Mouse (Mus musculus) hindbrain, embryonic 14.5 days (tissue): ENCODE measurements around the gene Ankrd33b. TPM values are rescaled to one million over a fixed set of nuclear protein-coding genes. Genes with fewer than 3 reads are reported as not detected.

Experiments used
- ATAC-seq: fragments of 200-750 bp; cut with Nextera tagmentation; 2 replicates; pipeline ENCODE4 v1.8.0; 2017; ENCODE audit warnings: moderate number of reproducible peaks, mild to moderate bottlenecking, moderate TSS enrichment, moderate library complexity; ENCODE audit not compliant: low FRiP score
- DNase-seq: peaks from one replicate; pipeline ENCODE4 v3.0.0-alpha.2; 2015; ENCODE audit warnings: low spot score
- H3K27ac ChIP-seq: fragments of 300-500 bp; sonication (generic); 2 replicates; pipeline ENCODE4 v1.5.1; 2014; ENCODE audit warnings: mild to moderate bottlenecking, moderate library complexity
- H3K27me3 ChIP-seq: fragments of 300-500 bp; sonication (generic); 2 replicates; pipeline ENCODE4 v1.6.1; 2014; ENCODE audit warnings: mild to moderate bottlenecking, low read length, mixed read lengths; ENCODE audit not compliant: control insufficient read depth, insufficient read depth
- H3K36me3 ChIP-seq: fragments of 300-500 bp; sonication (generic); replicated peaks from 2 replicates; pipeline ENCODE4 v1.6.1; 2014; ENCODE audit not compliant: control insufficient read depth, insufficient read depth
- H3K4me1 ChIP-seq: fragments of 300-500 bp; sonication (generic); replicated peaks from 2 replicates; pipeline ENCODE4 v1.6.1; 2014; ENCODE audit warnings: antibody characterized with exemption, low read length, mixed read lengths; ENCODE audit not compliant: control insufficient read depth, insufficient read depth
- H3K4me2 ChIP-seq: fragments of 300-500 bp; sonication (generic); replicated peaks from 2 replicates; pipeline ENCODE4 v1.6.1; 2014; ENCODE audit warnings: mild to moderate bottlenecking, moderate library complexity
- H3K4me3 ChIP-seq: fragments of 300-500 bp; sonication (generic); replicated peaks from 2 replicates; pipeline ENCODE4 v1.5.1; 2014; ENCODE audit warnings: mild to moderate bottlenecking, low read length
- H3K9ac ChIP-seq: fragments of 300-500 bp; sonication (generic); 2 replicates; pipeline ENCODE4 v1.6.1; 2014
- H3K9me3 ChIP-seq: fragments of 300-500 bp; sonication (generic); 2 replicates; pipeline ENCODE4 v1.6.1; 2016; ENCODE audit warnings: low read length; ENCODE audit not compliant: control insufficient read depth
- WGBS: fragments of 180-500 bp; shearing (Covaris S2); extraction: QIAGEN DNeasy Blood & Tissue Kit; methylation state at CpG from one replicate; pipeline ENCODE4 v1.1.7; 2014; 5-methylcytosine and 5-hydroxymethylcytosine counted together
- polyA plus RNA-seq: library from polyadenylated mRNA; unstranded; fragments of >200 nt; fragmentation: Nextera tagmentation; extraction: Ambion mirVana; gene quantifications from 2 replicates; pipeline ENCODE4 v1.2.1, GENCODE M21; 2014

Ankrd33b gene
- polyA plus RNA-seq, 1 experiment from 2014 or later = 1.3 TPM

DNA sequence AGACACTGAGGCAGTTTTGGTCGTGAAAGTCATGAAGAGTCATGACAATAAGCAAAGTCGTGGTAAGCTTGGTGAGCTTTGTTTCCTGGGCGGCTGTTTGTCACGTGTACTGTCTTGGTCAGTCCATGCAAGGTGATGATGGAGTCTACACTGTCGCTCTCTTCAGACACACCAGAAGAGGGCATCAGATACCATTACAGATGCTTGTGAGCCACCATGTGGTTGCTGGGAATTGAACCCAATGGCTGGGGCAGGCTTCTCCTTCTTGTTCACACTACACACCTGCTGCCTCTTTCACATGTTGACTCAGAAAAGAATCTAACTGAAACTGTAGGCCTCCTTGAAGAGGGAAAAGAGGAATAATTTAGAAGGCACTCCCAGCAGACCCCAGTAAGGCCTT lies 19.3 kb downstream of the Ankrd33b start:
- WGBS = 86% methylated on average over 5 of the region's 5 CpGs

DNA sequence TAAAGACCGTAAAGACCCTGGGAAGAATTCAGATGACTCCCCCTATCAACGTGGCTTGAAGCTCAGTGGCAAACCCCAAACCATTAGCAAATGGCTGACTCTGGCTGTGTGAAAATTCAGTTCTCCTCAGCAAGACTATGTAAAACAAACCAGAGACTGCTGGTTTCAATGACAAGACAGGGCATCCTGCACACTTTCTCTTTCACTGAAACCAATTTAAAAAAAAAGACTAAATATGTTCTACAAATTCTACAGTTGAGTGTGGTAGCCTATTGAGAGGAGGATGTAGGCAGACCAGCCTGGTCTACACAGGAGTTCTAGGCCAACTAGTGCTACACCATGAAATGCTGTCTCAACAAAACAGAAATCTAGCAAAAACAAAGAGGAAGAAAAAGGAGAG lies 21.0 kb downstream of the Ankrd33b start:
- H3K4me3 ChIP-seq = no peak overlapping the region
- H3K9ac ChIP-seq = no peak overlapping the region
- 65% methylated on average over 2 of the region's 2 CpGs for WGBS
- no peaks in the 10 kb centered on the region for H3K36me3 ChIP-seq
- no peaks in the 10 kb centered on the region for H3K27me3 ChIP-seq
- 0 out of 2 replicates have a peak, but pooled peaks cover 6% of the 10 kb centered on the region for H3K4me1 ChIP-seq
- DNase-seq (no peak), ATAC-seq (peak; percentile 22; the same call in 1 of the 2 replicates)
- H3K9me3 ChIP-seq = no peaks in the 10 kb centered on the region
- H3K27ac ChIP-seq = no peak overlapping the region
- no peak overlapping the region for H3K4me2 ChIP-seq

More for the DNA sequence above, 19.3 kb downstream of the Ankrd33b start:
- Histone ChIP-seq H3K9ac (no peak overlapping the region), H3K36me3 (no peaks in the 10 kb centered on the region), H3K4me2 (no peak overlapping the region), H3K9me3 (no peaks in the 10 kb centered on the region), H3K27ac (no peak overlapping the region), H3K4me1 (no peaks in the 10 kb centered on the region), H3K4me3 (no peak overlapping the region), H3K27me3 (no peaks in the 10 kb centered on the region)
- ATAC-seq (no peak), DNase-seq (no peak)

DNA sequence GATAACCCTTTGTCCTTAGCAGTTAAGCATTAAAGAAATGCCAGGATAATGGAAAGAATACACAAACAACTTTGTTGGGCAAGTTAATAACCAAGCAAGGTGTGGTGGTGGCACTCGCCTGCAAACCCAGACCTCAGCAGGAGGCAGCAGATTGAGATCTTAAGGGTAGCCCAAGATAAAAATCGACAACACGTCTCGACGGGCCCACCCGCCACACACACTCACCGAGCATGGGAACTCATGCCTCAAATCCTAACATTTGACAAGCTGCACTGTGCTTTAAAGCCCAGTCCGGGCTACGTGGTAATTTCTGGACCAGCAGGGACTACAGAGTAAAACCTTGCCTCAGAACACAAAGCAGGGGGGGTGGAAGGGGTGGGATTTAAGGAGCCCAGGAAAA lies 22.2 kb downstream of the Ankrd33b start:
- Histone ChIP-seq H3K27me3 (no peaks in the 10 kb centered on the region), H3K4me1 (0 out of 2 replicates have a peak, but pooled peaks cover 6% of the 10 kb centered on the region), H3K4me3 (no peak overlapping the region), H3K27ac (no peak overlapping the region), H3K9ac (no peak overlapping the region), H3K4me2 (no peak overlapping the region), H3K36me3 (no peaks in the 10 kb centered on the region), H3K9me3 (no peaks in the 10 kb centered on the region)
- ATAC-seq = no peak
- no peak for DNase-seq
- WGBS = 80% methylated on average over 9 of the region's 9 CpGs

DNA sequence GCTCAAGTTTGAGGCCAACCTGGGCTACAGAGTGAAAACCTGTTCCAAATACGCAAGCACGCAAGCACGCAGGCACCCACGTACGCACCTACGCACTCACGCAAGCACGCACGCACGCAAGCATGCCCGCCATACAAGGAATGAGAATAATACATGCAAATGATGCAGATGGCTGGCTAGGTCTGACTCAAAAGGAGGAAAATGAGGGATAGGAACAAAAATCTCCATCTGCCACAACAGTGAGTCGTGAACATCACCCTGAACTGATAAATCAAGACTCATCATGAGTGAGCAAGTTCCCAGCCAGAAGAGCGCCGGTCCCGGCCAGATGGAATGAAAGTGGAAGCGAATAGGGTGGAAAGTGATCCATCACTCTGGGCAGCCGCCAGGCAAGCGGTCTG lies 22.7 kb downstream of the Ankrd33b start:
- H3K36me3 ChIP-seq = no peaks in the 10 kb centered on the region
- H3K27ac ChIP-seq = no peak overlapping the region
- WGBS = 81% methylated on average over 18 of the region's 18 CpGs
- H3K4me1 ChIP-seq = 0 out of 2 replicates have a peak, but pooled peaks cover 6% of the 10 kb centered on the region
- no peak overlapping the region for H3K9ac ChIP-seq
- H3K4me2 ChIP-seq = no peak overlapping the region
- H3K9me3 ChIP-seq = no peaks in the 10 kb centered on the region
- ATAC-seq (no peak), DNase-seq (no peak)
- no peak overlapping the region for H3K4me3 ChIP-seq
- H3K27me3 ChIP-seq = no peaks in the 10 kb centered on the region

DNA sequence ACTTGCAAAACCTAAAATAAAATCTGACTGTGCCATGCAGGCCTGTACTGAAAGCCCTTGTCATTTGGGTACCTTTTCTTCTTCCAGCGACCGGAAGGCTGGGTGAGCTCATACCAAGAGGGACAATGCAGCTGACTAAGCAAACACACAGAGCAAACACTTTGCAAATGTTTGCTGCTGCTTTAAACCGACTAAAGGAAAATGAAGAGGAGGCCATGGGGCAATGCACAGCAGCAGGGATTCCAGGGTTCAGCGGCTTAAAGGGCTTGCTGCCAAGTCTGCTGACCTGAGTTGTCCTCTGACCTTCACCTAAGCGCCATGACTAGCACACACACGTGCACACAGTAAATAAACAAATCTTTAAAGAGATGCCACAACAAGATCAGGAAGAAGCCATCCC lies 23.9 kb downstream of the Ankrd33b start:
- Histone ChIP-seq H3K4me2 (no peak overlapping the region), H3K9me3 (no peaks in the 10 kb centered on the region), H3K4me1 (0 out of 2 replicates have a peak, but pooled peaks cover 6% of the 10 kb centered on the region), H3K27ac (no peak overlapping the region), H3K36me3 (no peaks in the 10 kb centered on the region), H3K9ac (no peak overlapping the region), H3K27me3 (no peaks in the 10 kb centered on the region), H3K4me3 (no peak overlapping the region)
- WGBS = 20% methylated on average over 6 of the region's 6 CpGs
- DNase-seq (no peak), ATAC-seq (no peak)

DNA sequence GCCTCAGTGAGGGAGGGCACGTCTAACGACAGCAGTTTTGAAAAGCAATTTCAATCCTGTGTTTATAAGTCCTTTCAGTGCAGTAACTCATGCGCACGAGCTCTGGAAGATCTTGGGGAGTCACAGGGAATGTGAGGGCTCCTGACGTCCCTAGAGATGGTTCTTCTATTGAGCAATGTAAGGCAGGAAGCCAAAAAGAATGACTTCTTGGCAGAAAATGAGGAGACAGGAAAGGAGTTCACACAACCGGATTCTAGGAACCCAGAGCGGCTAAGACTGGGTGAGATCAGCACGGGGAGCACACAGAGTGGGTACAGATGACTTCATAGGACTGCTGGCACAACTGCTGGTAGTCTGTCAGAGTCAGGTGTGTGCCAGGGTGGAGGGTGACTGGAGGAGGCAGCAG lies 25.0 kb downstream of the Ankrd33b start:
- ATAC-seq (no peak), DNase-seq (no peak)
- Histone ChIP-seq H3K36me3 (no peaks in the 10 kb centered on the region), H3K27me3 (no peaks in the 10 kb centered on the region), H3K4me3 (no peak overlapping the region), H3K4me2 (no peak overlapping the region), H3K4me1 (0 out of 2 replicates have a peak, but pooled peaks cover 6% of the 10 kb centered on the region), H3K27ac (no peak overlapping the region; the same call in 1 of the 2 replicates), H3K9me3 (no peaks in the 10 kb centered on the region), H3K9ac (no peak overlapping the region)
- 43% methylated on average over 8 of the region's 8 CpGs for WGBS

DNA sequence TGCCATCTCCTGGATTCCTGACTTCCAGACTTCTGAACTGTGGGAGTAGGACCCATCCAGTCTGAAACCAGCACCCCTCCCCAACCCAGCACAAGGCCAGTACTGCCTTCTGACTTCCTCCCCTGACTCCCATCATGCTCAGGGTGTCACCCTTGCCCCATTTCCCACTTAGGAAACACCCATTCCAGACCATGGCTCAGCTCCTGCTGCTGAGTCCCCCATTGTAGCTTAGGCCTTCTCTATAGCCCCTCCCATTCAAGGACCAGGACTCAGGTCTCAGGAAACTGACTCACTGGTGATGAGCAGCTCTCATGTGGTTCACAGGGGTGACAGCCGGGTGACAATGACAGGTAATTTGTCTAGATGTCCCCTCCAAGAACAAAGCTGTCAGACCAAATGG lies 25.5 kb downstream of the Ankrd33b start:
- DNase-seq (no peak), ATAC-seq (no peak)
- Histone ChIP-seq H3K9me3 (no peaks in the 10 kb centered on the region), H3K9ac (no peak overlapping the region), H3K4me1 (0 out of 2 replicates have a peak, but pooled peaks cover 6% of the 10 kb centered on the region), H3K4me3 (no peak overlapping the region), H3K4me2 (no peak overlapping the region), H3K36me3 (no peaks in the 10 kb centered on the region), H3K27me3 (no peaks in the 10 kb centered on the region), H3K27ac (no peak overlapping the region)
- WGBS = 50% methylated on average over 1 of the region's 1 CpGs

DNA sequence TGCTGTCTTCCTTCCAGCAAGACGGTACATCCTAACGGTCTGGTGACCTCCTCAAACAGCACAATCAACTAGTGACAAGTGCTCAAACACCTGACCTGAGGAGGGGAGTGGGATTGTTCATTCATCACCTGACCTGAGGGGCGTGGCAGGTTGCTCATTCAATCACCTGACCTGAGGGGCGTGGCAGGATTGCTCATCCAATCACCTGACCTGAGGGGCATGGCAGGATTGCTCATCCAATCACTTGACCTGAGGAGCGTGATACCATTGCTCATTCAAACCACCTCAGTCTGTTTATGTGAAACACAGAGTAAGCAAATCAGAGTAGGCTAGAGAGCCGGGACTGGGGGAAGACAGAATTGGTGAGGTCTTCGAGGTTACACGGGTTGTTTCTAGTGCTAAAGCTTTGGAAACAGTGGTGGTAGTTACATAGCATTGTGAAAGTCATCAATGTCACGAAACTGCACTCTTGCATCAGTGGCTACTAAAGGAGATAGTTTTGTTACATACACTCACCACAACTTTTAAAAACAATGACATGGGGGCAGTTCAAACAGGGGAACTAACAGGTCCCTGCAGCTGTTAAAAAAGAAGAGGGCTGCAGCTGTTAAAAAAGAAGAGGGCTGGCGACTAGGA lies 28.8 kb downstream of the Ankrd33b start:
- Histone ChIP-seq H3K27ac (no peak overlapping the region), H3K4me3 (no peak overlapping the region), H3K27me3 (no peaks in the 10 kb centered on the region), H3K9me3 (no peaks in the 10 kb centered on the region), H3K4me2 (no peak overlapping the region), H3K4me1 (0 out of 2 replicates have a peak, but pooled peaks cover 6% of the 10 kb centered on the region), H3K9ac (no peak overlapping the region), H3K36me3 (no peaks in the 10 kb centered on the region)
- 85% methylated on average over 10 of the region's 10 CpGs for whole genome bisulfite sequencing
- no peak for ATAC-seq
- DNase-seq = no peak

DNA sequence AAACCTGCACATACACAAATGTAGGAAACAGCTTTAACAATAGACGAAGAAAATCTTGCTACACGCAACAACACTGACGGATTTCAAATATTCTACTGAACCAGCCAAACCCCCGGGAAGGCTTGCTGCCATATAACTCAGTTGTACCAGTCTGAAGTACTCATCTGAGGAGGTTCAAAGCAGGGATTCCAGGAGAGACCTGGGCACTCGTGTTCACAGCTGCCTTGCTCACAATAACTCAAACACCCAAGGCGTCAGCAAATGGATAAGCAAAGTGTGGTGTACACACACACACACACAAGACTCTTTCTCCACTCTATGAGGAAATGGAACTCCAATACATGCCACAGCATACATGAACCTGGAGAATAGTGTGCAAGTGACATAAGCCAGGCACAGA lies 29.5 kb downstream of the Ankrd33b start:
- Histone ChIP-seq H3K4me1 (0 out of 2 replicates have a peak, but pooled peaks cover 6% of the 10 kb centered on the region), H3K27me3 (no peaks in the 10 kb centered on the region), H3K27ac (no peak overlapping the region), H3K9me3 (no peaks in the 10 kb centered on the region), H3K36me3 (no peaks in the 10 kb centered on the region), H3K9ac (no peak overlapping the region), H3K4me2 (no peak overlapping the region), H3K4me3 (no peak overlapping the region)
- ATAC-seq (no peak), DNase-seq (no peak)
- WGBS = 91% methylated on average over 6 of the region's 6 CpGs
